Mouse (Mus musculus) heart, adult 2 months (tissue): ENCODE measurements around the gene Rnf227.

ENCODE experiments used
- CTCF ChIP-seq: fragments of 200-600 bp; IDR thresholded peaks from 2 replicates; pipeline ENCODE4 v1.8.1; 2022; ENCODE audit warnings: antibody characterized with exemption, mild to moderate bottlenecking, moderate library complexity
- EP300 ChIP-seq: fragments of 200-500 bp; IDR thresholded peaks from 2 replicates; pipeline ENCODE4 v1.6.1; 2011; ENCODE audit warnings: low read depth, low read length, control low read depth; ENCODE audit not compliant: insufficient read depth
- POLR2A ChIP-seq: fragments of 200-500 bp; IDR thresholded peaks from 2 replicates; pipeline ENCODE4 v1.6.1; 2011; ENCODE audit warnings: mild to moderate bottlenecking, low read depth, low read length, control low read depth; ENCODE audit not compliant: insufficient read depth

DNA sequence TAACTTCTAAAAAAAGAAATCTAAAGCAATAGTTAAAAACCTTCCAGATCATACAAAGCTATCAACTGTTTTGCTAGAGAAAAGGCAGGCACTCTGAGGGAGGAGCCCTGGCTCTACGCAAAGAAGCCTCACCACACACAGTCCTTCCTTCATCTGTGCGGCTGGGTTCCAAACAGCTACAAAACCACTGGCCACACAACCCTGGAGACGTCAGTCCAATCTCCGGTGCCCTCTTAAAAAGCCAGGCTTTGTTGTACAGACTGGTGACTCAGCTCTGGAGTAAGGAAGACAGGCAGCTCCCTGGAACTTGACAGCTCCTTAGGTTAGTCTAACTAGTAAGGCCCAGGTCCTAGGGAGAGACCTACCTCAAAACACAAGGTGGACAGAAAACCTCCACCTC is 35.4 kb downstream of the Rnf227 start:
- TF ChIP-seq POLR2A (no peak), CTCF (no peak), EP300 (no peak)
